Mouse (Mus musculus): Measurements from ENCODE around the gene Myh6. TPM values are rescaled to one million over a fixed set of nuclear protein-coding genes. Genes with fewer than 3 reads are reported as not detected.
"Not testable (repeated sequence)": the region's sequence is repeated elsewhere in the genome, so short reads cannot be mapped to it uniquely, and the experiment has no call there.

The Myh6 gene
- polyA plus RNA-seq, 1 experiment from 2014 or later = 61.0 TPM

- Histone ChIP-seq H3K4me1 (ENCODE audit: insufficient read depth, low read depth, low read length) (no peaks in the 10 kb centered on the region), H3K36me3 (ENCODE audit: insufficient read depth, low read length) (no peaks in the 10 kb centered on the region), H3K4me3 (ENCODE audit: low read depth, low read length) (no peak overlapping the region), H3K9me3 (ENCODE audit: low read length) (no peaks in the 10 kb centered on the region), H3K4me2 (replicated peaks; ENCODE audit: low read depth, low read length) (no peak overlapping the region), H3K27ac (ENCODE audit: low read length) (no peak overlapping the region), H3K27me3 (replicated peaks; ENCODE audit: insufficient read depth, low read length) (no peaks in the 10 kb centered on the region), H3K9ac (replicated peaks; ENCODE audit: low read depth) (no peak overlapping the region)
- ATAC-seq = no peak
- 83% methylated on average over 9 of the region's 9 CpGs for WGBS
- TF ChIP-seq CTCF (IDR thresholded peaks at IDR 0.05) (no peak), EP300 (IDR thresholded peaks at IDR 0.05) (no peak)
- no peak for DNase-seq (ENCODE audit: low spot score)
Measured at GRCm38 (mm10) chr14:54956533-54956932, 10.2 kb downstream of the Myh6 start.

GRCm38 (mm10) chr14:54955481-54955880 is 11.2 kb downstream of the Myh6 start:
- H3K36me3 ChIP-seq (ENCODE audit: insufficient read depth, low read length) = no peaks in the 10 kb centered on the region
- DNase-seq (ENCODE audit: low spot score) (no peak), ATAC-seq (no peak)
- TF ChIP-seq EP300 (IDR thresholded peaks at IDR 0.05) = no peak
- no peak for TF ChIP-seq CTCF (IDR thresholded peaks at IDR 0.05)
- no peak overlapping the region for H3K9ac ChIP-seq (replicated peaks; ENCODE audit: low read depth)
- no peaks in the 10 kb centered on the region for H3K4me1 ChIP-seq (ENCODE audit: insufficient read depth, low read depth, low read length)
- no peaks in the 10 kb centered on the region for H3K9me3 ChIP-seq (ENCODE audit: low read length)
- WGBS = 70% methylated on average over 3 of the region's 3 CpGs
- no peak overlapping the region for H3K4me2 ChIP-seq (replicated peaks; ENCODE audit: low read depth, low read length)
- no peak overlapping the region for H3K27ac ChIP-seq (ENCODE audit: low read length)
- no peak overlapping the region for H3K4me3 ChIP-seq (ENCODE audit: low read depth, low read length)
- H3K27me3 ChIP-seq (replicated peaks; ENCODE audit: insufficient read depth, low read length) = no peaks in the 10 kb centered on the region

GRCm38 (mm10) chr14:54954474-54954873 is 12.3 kb downstream of the Myh6 start:
- WGBS = 57% methylated on average over 3 of the region's 3 CpGs
- no peaks in the 10 kb centered on the region for H3K9me3 ChIP-seq (ENCODE audit: low read length)
- H3K4me3 ChIP-seq (ENCODE audit: low read depth, low read length) = no peak overlapping the region
- H3K36me3 ChIP-seq (ENCODE audit: insufficient read depth, low read length) = no peaks in the 10 kb centered on the region
- no peak overlapping the region for H3K9ac ChIP-seq (replicated peaks; ENCODE audit: low read depth)
- H3K4me2 ChIP-seq (replicated peaks; ENCODE audit: low read depth, low read length) = no peak overlapping the region
- no peak overlapping the region for H3K27ac ChIP-seq (ENCODE audit: low read length)
- no peak for TF ChIP-seq EP300 (IDR thresholded peaks at IDR 0.05)
- TF ChIP-seq CTCF (IDR thresholded peaks at IDR 0.05) = no peak
- H3K27me3 ChIP-seq (replicated peaks; ENCODE audit: insufficient read depth, low read length) = no peaks in the 10 kb centered on the region
- no peak for DNase-seq (ENCODE audit: low spot score)
- no peaks in the 10 kb centered on the region for H3K4me1 ChIP-seq (ENCODE audit: insufficient read depth, low read depth, low read length)
- no peak for ATAC-seq

GRCm38 (mm10) chr14:54953664-54954206 is 13.0 kb downstream of the Myh6 start:
- Histone ChIP-seq H3K4me2 (replicated peaks; ENCODE audit: low read depth, low read length) (no peak overlapping the region), H3K36me3 (ENCODE audit: insufficient read depth, low read length) (no peaks in the 10 kb centered on the region), H3K4me1 (ENCODE audit: insufficient read depth, low read depth, low read length) (no peaks in the 10 kb centered on the region), H3K4me3 (ENCODE audit: low read depth, low read length) (no peak overlapping the region), H3K27me3 (replicated peaks; ENCODE audit: insufficient read depth, low read length) (no peaks in the 10 kb centered on the region), H3K9me3 (ENCODE audit: low read length) (no peaks in the 10 kb centered on the region), H3K9ac (replicated peaks; ENCODE audit: low read depth) (no peak overlapping the region), H3K27ac (ENCODE audit: low read length) (no peak overlapping the region)
- ATAC-seq (no peak), DNase-seq (ENCODE audit: low spot score) (no peak)
- 93% methylated on average over 8 of the region's 8 CpGs for WGBS
- no peak for TF ChIP-seq CTCF (IDR thresholded peaks at IDR 0.05)
- TF ChIP-seq EP300 (IDR thresholded peaks at IDR 0.05) = no peak

DNA sequence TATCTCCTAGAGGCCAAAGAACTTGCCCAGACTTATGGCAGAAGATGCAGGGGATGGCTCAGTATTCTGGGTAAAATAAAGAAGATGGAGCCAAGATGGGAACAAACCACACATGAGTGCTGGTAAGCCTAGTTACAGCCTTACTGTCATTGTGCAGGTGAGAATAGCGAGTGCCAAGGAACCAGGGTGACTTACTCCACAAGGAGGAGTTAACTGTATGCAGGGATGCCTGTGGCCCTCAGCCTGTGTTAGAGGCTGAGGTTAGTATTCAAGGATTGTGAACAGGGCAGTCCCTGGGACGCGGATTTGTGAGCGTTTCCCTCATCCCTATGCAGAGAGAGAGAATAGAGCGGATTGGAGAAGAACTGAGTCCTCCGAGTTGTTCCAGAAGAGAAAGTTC is 15.1 kb downstream of the Myh6 start:
- ATAC-seq (no peak), DNase-seq (ENCODE audit: low spot score) (no peak)
- no peak for TF ChIP-seq EP300 (IDR thresholded peaks at IDR 0.05)
- no peak for TF ChIP-seq CTCF (IDR thresholded peaks at IDR 0.05)
- Histone ChIP-seq H3K9me3 (ENCODE audit: low read length) (no peaks in the 10 kb centered on the region), H3K4me3 (ENCODE audit: low read depth, low read length) (no peak overlapping the region), H3K4me2 (replicated peaks; ENCODE audit: low read depth, low read length) (no peak overlapping the region), H3K27ac (ENCODE audit: low read length) (no peak overlapping the region), H3K36me3 (ENCODE audit: insufficient read depth, low read length) (no peaks in the 10 kb centered on the region), H3K9ac (replicated peaks; ENCODE audit: low read depth) (no peak overlapping the region), H3K27me3 (replicated peaks; ENCODE audit: insufficient read depth, low read length) (no peaks in the 10 kb centered on the region), H3K4me1 (ENCODE audit: insufficient read depth, low read depth, low read length) (no peaks in the 10 kb centered on the region)
- 82% methylated on average over 6 of the region's 6 CpGs for WGBS

DNA sequence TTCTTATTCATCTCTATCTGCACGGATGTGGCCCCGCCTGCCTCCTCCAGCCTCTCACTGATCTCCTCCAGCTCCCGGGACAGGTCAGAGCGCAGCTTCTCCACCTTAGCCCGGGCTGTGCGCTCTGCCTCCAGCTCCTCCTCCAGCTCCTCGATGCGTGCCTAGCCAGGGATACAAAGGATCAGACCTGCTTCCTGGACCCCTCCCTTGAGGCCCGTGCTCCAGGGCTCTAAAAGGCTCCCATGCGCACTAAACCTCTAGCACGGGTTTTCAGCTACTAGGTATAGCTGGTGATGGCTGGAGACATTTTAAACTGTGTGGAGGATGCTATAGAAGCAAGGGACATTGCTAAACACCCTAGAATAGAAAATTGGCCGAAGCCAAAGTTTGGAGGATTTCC is 16.2 kb downstream of the Myh6 start:
- no peak for TF ChIP-seq CTCF (IDR thresholded peaks at IDR 0.05)
- TF ChIP-seq EP300 (IDR thresholded peaks at IDR 0.05) = no peak
- H3K27ac ChIP-seq (ENCODE audit: low read length) = no peak overlapping the region
- no peak overlapping the region for H3K4me3 ChIP-seq (ENCODE audit: low read depth, low read length)
- no peak overlapping the region for H3K9ac ChIP-seq (replicated peaks; ENCODE audit: low read depth)
- no peak overlapping the region for H3K4me2 ChIP-seq (replicated peaks; ENCODE audit: low read depth, low read length)
- no peaks in the 10 kb centered on the region for H3K9me3 ChIP-seq (ENCODE audit: low read length)
- ATAC-seq (no peak), DNase-seq (ENCODE audit: low spot score) (no peak)
- no peaks in the 10 kb centered on the region for H3K4me1 ChIP-seq (ENCODE audit: insufficient read depth, low read depth, low read length)
- 54% methylated on average over 12 of the region's 12 CpGs for WGBS
- no peaks in the 10 kb centered on the region for H3K27me3 ChIP-seq (replicated peaks; ENCODE audit: insufficient read depth, low read length)
- no peaks in the 10 kb centered on the region for H3K36me3 ChIP-seq (ENCODE audit: insufficient read depth, low read length)

DNA sequence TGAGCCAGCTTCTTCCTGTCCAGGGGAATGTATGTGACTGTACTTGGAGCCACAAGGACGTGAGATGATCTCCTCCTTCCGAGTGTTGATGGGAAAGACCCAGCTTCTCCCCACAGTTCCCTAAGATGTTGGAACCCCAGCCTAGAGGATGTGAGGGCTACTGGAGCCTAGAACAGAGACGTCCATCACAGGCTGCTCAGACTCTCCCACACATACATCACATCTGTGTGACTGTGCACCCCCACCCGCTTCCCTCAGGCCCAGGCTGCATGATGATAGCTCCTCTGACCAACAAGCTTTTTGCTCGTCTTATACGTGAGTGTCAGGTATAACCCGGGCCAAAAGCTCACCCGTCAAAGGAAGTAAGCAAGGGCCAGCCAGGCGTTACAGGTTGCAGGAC is 17.9 kb downstream of the Myh6 start:
- Histone ChIP-seq H3K27ac (ENCODE audit: low read length) (no peak overlapping the region), H3K36me3 (ENCODE audit: insufficient read depth, low read length) (no peaks in the 10 kb centered on the region), H3K4me2 (replicated peaks; ENCODE audit: low read depth, low read length) (no peak overlapping the region), H3K27me3 (replicated peaks; ENCODE audit: insufficient read depth, low read length) (no peaks in the 10 kb centered on the region), H3K9ac (replicated peaks; ENCODE audit: low read depth) (no peak overlapping the region), H3K4me1 (ENCODE audit: insufficient read depth, low read depth, low read length) (no peaks in the 10 kb centered on the region), H3K9me3 (ENCODE audit: low read length) (no peaks in the 10 kb centered on the region), H3K4me3 (ENCODE audit: low read depth, low read length) (no peak overlapping the region)
- TF ChIP-seq CTCF (IDR thresholded peaks at IDR 0.05) (no peak), EP300 (IDR thresholded peaks at IDR 0.05) (no peak)
- DNase-seq (ENCODE audit: low spot score) (no peak), ATAC-seq (no peak)
- WGBS = 77% methylated on average over 9 of the region's 9 CpGs

- 83% methylated on average over 6 of the region's 11 CpGs for WGBS
- ATAC-seq; H3K27me3 ChIP-seq (replicated peaks; ENCODE audit: insufficient read depth, low read length); H3K9ac ChIP-seq (replicated peaks; ENCODE audit: low read depth); H3K4me3 ChIP-seq (ENCODE audit: low read depth, low read length); H3K4me1 ChIP-seq (ENCODE audit: insufficient read depth, low read depth, low read length); H3K27ac ChIP-seq (ENCODE audit: low read length); H3K4me2 ChIP-seq (replicated peaks; ENCODE audit: low read depth, low read length); DNase-seq (ENCODE audit: low spot score); H3K9me3 ChIP-seq (ENCODE audit: low read length); H3K36me3 ChIP-seq (ENCODE audit: insufficient read depth, low read length): not testable (repeated sequence)
Measured at GRCm38 (mm10) chr14:54947008-54947407, 19.7 kb downstream of the Myh6 start.
